Mouse (Mus musculus): Measurements from ENCODE around the gene Fanca. TPM values are rescaled to one million over a fixed set of nuclear protein-coding genes. Genes with fewer than 3 reads are reported as not detected.

Fanca gene
- polyA plus RNA-seq (2015; fragmentation: Nextera tagmentation; extraction: Ambion mirVana): 5.0 and 5.4 TPM in 2 replicates

DNA sequence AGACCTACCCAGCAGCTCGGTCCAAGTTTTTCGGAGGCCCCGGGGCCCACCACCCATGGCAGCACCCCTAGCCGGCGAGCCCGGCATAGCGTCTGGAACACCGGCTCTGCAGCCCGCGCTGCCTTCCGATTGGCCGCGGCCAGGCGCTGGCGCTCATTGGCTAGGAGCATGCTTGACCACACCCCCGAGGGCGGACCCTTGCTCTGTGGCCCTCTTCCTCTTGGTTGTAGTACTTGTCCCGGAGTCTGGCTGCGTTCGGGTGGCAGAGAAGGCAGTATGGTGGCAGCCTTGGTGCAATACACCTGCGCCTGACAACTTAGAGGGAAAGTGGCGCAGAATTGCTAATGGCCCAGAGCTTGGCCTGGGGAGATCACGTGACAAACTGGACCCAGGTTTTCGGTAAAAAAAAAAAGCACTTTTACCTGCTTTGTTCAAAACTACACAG, at the start of gene Fanca:
Fanca (minus strand) TSS at position 110 of the 445 bp plus-strand sequence.
- no peaks in the 10 kb centered on the region for H3K27me3 ChIP-seq (ENCODE audit: control insufficient read depth, insufficient read depth, low read depth, low read length)
- peak; percentile 99 for ATAC-seq
- H3K9ac ChIP-seq (ENCODE audit: low read depth, low read length): peak within 1 kb of the TSS; percentile 52
- H3K36me3 ChIP-seq (ENCODE audit: control insufficient read depth, insufficient read depth, low read length): no peaks in the 10 kb centered on the region
- WGBS: under 1% methylated on average over 24 of the region's 24 CpGs
- H3K27ac ChIP-seq (ENCODE audit: low read length): no peak within 1 kb of the TSS
- no peaks in the 10 kb centered on the region for H3K9me3 ChIP-seq (replicated peaks; ENCODE audit: control insufficient read depth, low read length, poor library complexity, severe bottlenecking)
- H3K4me3 ChIP-seq (ENCODE audit: low read depth, low read length): peak within 1 kb of the TSS; percentile 51
- H3K4me2 ChIP-seq (ENCODE audit: low read length): peak within 1 kb of the TSS; percentile 79
- peaks cover 7% of the 10 kb centered on the region for H3K4me1 ChIP-seq (ENCODE audit: control insufficient read depth, insufficient read depth, low read length)

DNA sequence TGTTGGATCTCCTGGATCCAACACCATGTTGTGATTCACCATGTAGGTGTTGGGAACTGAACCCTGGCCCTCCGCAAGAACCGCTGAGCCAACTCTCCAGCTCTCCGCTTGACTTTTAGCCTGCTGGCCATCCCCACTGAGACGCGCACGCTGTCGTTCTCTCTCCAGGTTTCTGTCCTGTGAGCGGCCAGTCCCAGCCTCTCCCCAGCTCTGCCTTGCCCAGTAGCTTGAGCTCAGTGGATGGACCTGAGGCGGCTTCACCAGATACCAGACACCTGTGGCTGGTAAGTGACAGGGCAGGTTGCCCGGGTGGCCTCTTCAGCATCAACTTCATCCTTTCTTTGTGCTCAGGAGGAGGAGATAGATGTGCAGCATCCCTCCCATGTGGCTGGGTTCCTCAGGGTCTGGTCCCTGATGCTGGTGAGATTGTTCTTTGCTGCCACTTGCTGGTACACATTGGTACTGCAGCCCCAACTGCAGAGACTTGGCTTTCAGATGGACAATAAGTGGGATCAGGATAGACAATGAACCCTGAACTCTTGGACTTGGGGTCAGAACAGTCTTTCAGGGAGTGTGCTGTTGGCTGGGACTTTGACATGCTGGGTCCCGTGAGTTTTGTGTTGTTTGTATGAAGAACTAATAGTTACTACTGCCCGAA, 42.8 kb upstream of the Fanca start:
- Histone ChIP-seq H3K4me1 (ENCODE audit: control insufficient read depth, insufficient read depth, low read length) (no peaks in the 10 kb centered on the region), H3K9ac (ENCODE audit: low read depth, low read length) (no peak overlapping the region), H3K9me3 (replicated peaks; ENCODE audit: control insufficient read depth, low read length, poor library complexity, severe bottlenecking) (no peaks in the 10 kb centered on the region), H3K27me3 (ENCODE audit: control insufficient read depth, insufficient read depth, low read depth, low read length) (no peaks in the 10 kb centered on the region), H3K4me2 (ENCODE audit: low read length) (no peak overlapping the region), H3K4me3 (ENCODE audit: low read depth, low read length) (no peak overlapping the region), H3K27ac (ENCODE audit: low read length) (peak overlapping the region; percentile 51), H3K36me3 (ENCODE audit: control insufficient read depth, insufficient read depth, low read length) (peaks cover 32% of the 10 kb centered on the region)
- peak; percentile 64; the same call in 1 of the 2 replicates for ATAC-seq
- 38% methylated on average over 12 of the region's 12 CpGs for WGBS

DNA sequence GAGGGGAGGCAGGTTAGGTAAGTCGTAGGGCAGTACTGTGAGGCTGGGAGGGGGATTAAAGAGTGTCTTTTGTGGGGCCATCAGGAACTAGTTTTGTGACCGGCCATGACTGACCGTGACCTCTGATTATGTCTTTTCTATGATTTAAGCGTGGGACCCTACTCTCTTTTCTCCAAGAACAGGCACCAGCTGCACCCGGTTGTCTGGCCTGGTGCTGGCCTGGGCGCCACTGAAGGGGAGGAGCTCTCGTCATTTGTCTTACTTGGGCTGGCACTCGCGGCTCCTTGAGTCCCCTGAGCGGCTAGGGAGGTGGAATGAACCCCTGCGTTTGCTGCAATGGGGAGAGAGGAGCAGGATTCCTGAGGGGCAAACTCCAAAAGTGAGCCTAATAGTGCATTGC, 34.8 kb upstream of the Fanca start:
- Histone ChIP-seq H3K27me3 (ENCODE audit: control insufficient read depth, insufficient read depth, low read depth, low read length) (no peaks in the 10 kb centered on the region), H3K4me2 (ENCODE audit: low read length) (no peak overlapping the region), H3K4me1 (ENCODE audit: control insufficient read depth, insufficient read depth, low read length) (no peaks in the 10 kb centered on the region), H3K9ac (ENCODE audit: low read depth, low read length) (no peak overlapping the region), H3K27ac (ENCODE audit: low read length) (no peak overlapping the region), H3K9me3 (replicated peaks; ENCODE audit: control insufficient read depth, low read length, poor library complexity, severe bottlenecking) (no peaks in the 10 kb centered on the region), H3K4me3 (ENCODE audit: low read depth, low read length) (no peak overlapping the region), H3K36me3 (ENCODE audit: control insufficient read depth, insufficient read depth, low read length) (no peaks in the 10 kb centered on the region; the same call in 1 of the 2 replicates)
- no peak for ATAC-seq
- WGBS: 46% methylated on average over 11 of the region's 11 CpGs

DNA sequence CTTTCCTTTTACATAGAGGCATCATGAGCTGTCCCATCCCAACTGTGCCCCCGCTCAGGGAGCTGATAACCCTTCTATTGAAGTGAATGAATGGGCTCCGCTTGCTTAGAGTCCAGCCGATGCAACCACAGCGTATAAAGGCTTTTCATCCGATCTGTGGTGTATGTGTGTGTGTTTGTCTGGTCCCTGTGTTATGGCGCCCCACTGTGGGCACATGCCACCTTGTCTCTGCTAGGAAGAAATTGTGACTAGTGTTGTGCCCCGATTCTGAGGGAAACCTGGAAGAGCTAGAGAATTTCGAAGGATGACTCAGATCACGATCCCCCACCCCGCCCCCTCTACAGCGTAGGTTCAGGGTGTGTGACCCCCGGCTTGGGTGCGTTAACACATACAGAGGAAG, 34.4 kb upstream of the Fanca start:
- Histone ChIP-seq H3K9me3 (replicated peaks; ENCODE audit: control insufficient read depth, low read length, poor library complexity, severe bottlenecking) (no peaks in the 10 kb centered on the region), H3K4me3 (ENCODE audit: low read depth, low read length) (no peak overlapping the region), H3K27ac (ENCODE audit: low read length) (no peak overlapping the region), H3K9ac (ENCODE audit: low read depth, low read length) (no peak overlapping the region), H3K36me3 (ENCODE audit: control insufficient read depth, insufficient read depth, low read length) (peaks cover 3% of the 10 kb centered on the region; the same call in 1 of the 2 replicates), H3K27me3 (ENCODE audit: control insufficient read depth, insufficient read depth, low read depth, low read length) (no peaks in the 10 kb centered on the region), H3K4me2 (ENCODE audit: low read length) (no peak overlapping the region), H3K4me1 (ENCODE audit: control insufficient read depth, insufficient read depth, low read length) (no peaks in the 10 kb centered on the region)
- ATAC-seq: no peak
- WGBS: 35% methylated on average over 13 of the region's 13 CpGs

DNA sequence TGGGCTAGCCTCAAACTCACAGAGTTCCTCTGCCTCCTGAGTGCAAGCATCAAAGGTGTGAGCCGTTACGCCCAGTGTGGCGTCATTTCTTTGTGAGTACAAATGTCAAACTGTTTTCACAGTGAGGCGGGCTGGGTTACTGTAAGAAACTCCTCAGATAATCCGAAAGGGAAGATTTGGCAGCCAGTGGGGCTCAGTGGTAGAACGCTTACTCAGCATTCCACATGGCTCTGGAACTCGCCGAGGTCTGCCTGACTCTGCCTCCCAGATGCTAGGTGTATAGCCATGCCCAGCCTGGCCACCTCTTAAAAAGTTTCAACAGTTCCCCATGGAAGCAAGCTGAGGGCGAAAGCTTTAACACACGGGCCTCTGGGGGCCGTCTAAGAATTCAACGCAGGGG, 33.7 kb upstream of the Fanca start:
- Histone ChIP-seq H3K4me3 (ENCODE audit: low read depth, low read length) (no peak overlapping the region), H3K27me3 (ENCODE audit: control insufficient read depth, insufficient read depth, low read depth, low read length) (no peaks in the 10 kb centered on the region), H3K9ac (ENCODE audit: low read depth, low read length) (no peak overlapping the region), H3K4me1 (ENCODE audit: control insufficient read depth, insufficient read depth, low read length) (no peaks in the 10 kb centered on the region), H3K36me3 (ENCODE audit: control insufficient read depth, insufficient read depth, low read length) (peaks cover 5% of the 10 kb centered on the region; the same call in 1 of the 2 replicates), H3K4me2 (ENCODE audit: low read length) (no peak overlapping the region), H3K27ac (ENCODE audit: low read length) (no peak overlapping the region), H3K9me3 (replicated peaks; ENCODE audit: control insufficient read depth, low read length, poor library complexity, severe bottlenecking) (no peaks in the 10 kb centered on the region)
- no peak for ATAC-seq
- 82% methylated on average over 12 of the region's 12 CpGs for WGBS

DNA sequence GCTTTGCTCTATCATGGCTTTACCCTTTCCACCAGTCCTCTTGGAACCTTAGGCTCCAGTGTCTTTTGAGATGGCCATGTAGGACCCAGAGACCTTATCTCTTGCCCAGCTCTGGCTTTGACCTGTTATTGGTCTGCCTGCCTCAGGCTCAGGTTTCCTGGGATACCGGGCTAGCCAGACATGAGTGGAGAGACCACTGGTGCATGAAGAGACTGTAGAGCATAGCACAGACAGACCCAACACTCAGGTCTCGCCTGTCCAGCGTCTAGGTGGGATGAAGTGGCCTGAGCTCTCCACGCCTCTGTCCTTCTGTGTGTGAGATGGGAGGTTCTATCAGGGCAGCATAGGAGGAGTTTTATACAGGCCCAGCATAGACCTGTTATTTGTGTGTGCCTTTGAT, 30.7 kb upstream of the Fanca start:
- 72% methylated on average over 4 of the region's 4 CpGs for WGBS
- H3K27me3 ChIP-seq (ENCODE audit: control insufficient read depth, insufficient read depth, low read depth, low read length): no peaks in the 10 kb centered on the region

DNA sequence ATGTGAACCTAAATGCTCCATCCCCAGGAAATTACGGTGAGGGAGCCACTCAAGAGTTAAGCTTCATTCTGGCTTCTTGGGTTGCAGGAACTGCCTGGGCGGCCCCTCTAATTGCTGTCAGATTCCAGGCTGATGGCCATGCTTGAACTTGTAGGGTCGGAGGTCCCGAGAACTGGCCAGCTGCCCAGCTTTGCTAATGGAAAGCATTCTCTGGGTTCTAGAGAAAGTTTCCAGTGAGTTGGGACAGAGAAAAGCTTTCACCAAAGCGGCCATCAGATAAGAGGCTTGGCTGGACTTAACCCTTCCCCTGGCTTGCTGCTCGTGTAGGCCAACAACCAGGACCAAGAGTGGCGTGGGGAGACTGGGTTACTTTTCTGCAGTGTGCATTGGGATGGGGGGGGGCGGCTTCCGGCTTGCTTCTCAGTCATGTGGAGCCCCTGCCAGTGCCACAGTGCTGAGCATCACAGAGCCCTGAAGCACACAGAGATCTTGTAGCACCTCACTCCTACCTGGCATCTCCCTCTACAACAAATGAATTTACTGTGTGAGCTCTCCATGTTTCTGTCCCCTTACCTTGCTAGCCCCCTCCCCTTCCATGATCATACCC, 30.0 kb upstream of the Fanca start:
- no peaks in the 10 kb centered on the region for H3K9me3 ChIP-seq (replicated peaks; ENCODE audit: control insufficient read depth, low read length, poor library complexity, severe bottlenecking)
- H3K36me3 ChIP-seq (ENCODE audit: control insufficient read depth, insufficient read depth, low read length): peaks cover 5% of the 10 kb centered on the region; the same call in 1 of the 2 replicates
- ATAC-seq: no peak
- 70% methylated on average over 9 of the region's 9 CpGs for WGBS
- H3K4me3 ChIP-seq (ENCODE audit: low read depth, low read length): no peak overlapping the region
- H3K4me2 ChIP-seq (ENCODE audit: low read length): no peak overlapping the region
- no peak overlapping the region for H3K27ac ChIP-seq (ENCODE audit: low read length)
- H3K27me3 ChIP-seq (ENCODE audit: control insufficient read depth, insufficient read depth, low read depth, low read length): no peaks in the 10 kb centered on the region
- H3K4me1 ChIP-seq (ENCODE audit: control insufficient read depth, insufficient read depth, low read length): no peaks in the 10 kb centered on the region
- H3K9ac ChIP-seq (ENCODE audit: low read depth, low read length): no peak overlapping the region

More for the DNA sequence above, 30.7 kb upstream of the Fanca start:
- no peak overlapping the region for H3K4me2 ChIP-seq (ENCODE audit: low read length)
- H3K4me1 ChIP-seq (ENCODE audit: control insufficient read depth, insufficient read depth, low read length): no peaks in the 10 kb centered on the region
- no peak overlapping the region for H3K4me3 ChIP-seq (ENCODE audit: low read depth, low read length)
- H3K9me3 ChIP-seq (replicated peaks; ENCODE audit: control insufficient read depth, low read length, poor library complexity, severe bottlenecking): no peaks in the 10 kb centered on the region
- H3K9ac ChIP-seq (ENCODE audit: low read depth, low read length): no peak overlapping the region
- H3K27ac ChIP-seq (ENCODE audit: low read length): no peak overlapping the region
- peaks cover 5% of the 10 kb centered on the region; the same call in 1 of the 2 replicates for H3K36me3 ChIP-seq (ENCODE audit: control insufficient read depth, insufficient read depth, low read length)
- ATAC-seq: no peak

DNA sequence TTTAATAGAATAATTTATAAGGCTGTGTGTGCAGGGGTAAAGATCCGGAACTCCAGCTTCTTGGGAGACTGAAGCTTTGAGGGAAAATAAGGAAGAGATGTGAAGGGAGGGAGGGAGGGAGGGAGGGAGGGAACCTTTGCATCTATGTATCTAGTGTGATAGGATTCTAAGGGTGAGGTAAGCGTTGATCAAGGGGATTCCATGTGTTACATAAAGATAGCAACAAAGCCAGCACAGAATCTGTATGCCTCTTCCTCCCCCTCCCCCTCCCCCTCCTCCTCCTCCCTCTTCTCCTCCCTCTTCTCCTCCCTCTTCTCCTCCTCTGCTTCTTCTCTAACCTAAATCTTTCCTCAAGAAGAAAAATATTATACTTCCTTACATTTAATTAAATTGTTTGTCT, 28.9 kb upstream of the Fanca start:
- Histone ChIP-seq H3K36me3 (ENCODE audit: control insufficient read depth, insufficient read depth, low read length) (peaks cover 5% of the 10 kb centered on the region; the same call in 1 of the 2 replicates), H3K4me3 (ENCODE audit: low read depth, low read length) (no peak overlapping the region), H3K27ac (ENCODE audit: low read length) (no peak overlapping the region), H3K4me1 (ENCODE audit: control insufficient read depth, insufficient read depth, low read length) (no peaks in the 10 kb centered on the region), H3K9me3 (replicated peaks; ENCODE audit: control insufficient read depth, low read length, poor library complexity, severe bottlenecking) (no peaks in the 10 kb centered on the region), H3K9ac (ENCODE audit: low read depth, low read length) (no peak overlapping the region), H3K27me3 (ENCODE audit: control insufficient read depth, insufficient read depth, low read depth, low read length) (no peaks in the 10 kb centered on the region), H3K4me2 (ENCODE audit: low read length) (no peak overlapping the region)
- no peak for ATAC-seq
- 83% methylated on average over 2 of the region's 2 CpGs for whole genome bisulfite sequencing

DNA sequence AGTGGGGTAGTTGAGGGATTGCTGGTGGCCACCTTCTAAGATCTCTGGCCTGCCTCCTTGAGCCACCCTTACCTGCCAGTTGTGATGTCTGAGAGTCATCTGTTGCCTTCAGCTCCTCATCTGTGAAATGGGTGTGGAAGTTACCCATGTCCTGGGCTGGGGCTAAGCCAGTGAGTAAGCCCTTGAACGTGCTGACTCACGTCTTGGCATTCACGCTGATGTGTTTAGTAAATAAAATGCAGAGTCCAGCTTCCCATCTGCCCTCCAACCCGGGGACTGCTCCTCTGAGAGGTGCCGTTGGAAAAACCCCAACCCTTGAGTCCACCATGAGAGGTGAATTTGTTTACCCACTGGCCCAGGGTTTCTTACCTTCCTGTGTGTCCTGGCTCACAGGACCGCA, 27.5 kb upstream of the Fanca start:
- Histone ChIP-seq H3K9ac (ENCODE audit: low read depth, low read length) (no peak overlapping the region), H3K9me3 (replicated peaks; ENCODE audit: control insufficient read depth, low read length, poor library complexity, severe bottlenecking) (no peaks in the 10 kb centered on the region), H3K36me3 (ENCODE audit: control insufficient read depth, insufficient read depth, low read length) (peaks cover 7% of the 10 kb centered on the region; the same call in 1 of the 2 replicates), H3K4me2 (ENCODE audit: low read length) (no peak overlapping the region), H3K27ac (ENCODE audit: low read length) (no peak overlapping the region), H3K4me3 (ENCODE audit: low read depth, low read length) (no peak overlapping the region), H3K27me3 (ENCODE audit: control insufficient read depth, insufficient read depth, low read depth, low read length) (no peaks in the 10 kb centered on the region), H3K4me1 (ENCODE audit: control insufficient read depth, insufficient read depth, low read length) (no peaks in the 10 kb centered on the region)
- WGBS: 92% methylated on average over 6 of the region's 6 CpGs
- ATAC-seq: no peak

All from midbrain, embryonic 16.5 days (tissue).